Mouse (Mus musculus) thymus, adult 2 months (tissue): ENCODE data around the gene Gm17455.

Source experiments
- CTCF ChIP-seq: fragments of 200-500 bp; IDR thresholded peaks from 2 replicates; pipeline ENCODE4 v1.5.1; 2012; ENCODE audit warnings: mild to moderate bottlenecking, control low read depth, low read length, moderate library complexity, borderline replicate concordance; ENCODE audit not compliant: control insufficient read depth, poor library complexity, insufficient read depth; ENCODE audit errors: extremely low read depth
- POLR2A ChIP-seq: fragments of 200-500 bp; IDR thresholded peaks from 2 replicates; pipeline ENCODE4 v1.6.1; 2012; ENCODE audit warnings: mild to moderate bottlenecking, low read length, control low read depth, moderate library complexity; ENCODE audit not compliant: control insufficient read depth, poor library complexity, insufficient read depth; ENCODE audit errors: extremely low read depth

GRCm38 (mm10) chr10:60399449-60399848, at the start of gene Gm17455:
- no peak for TF ChIP-seq CTCF
- TF ChIP-seq POLR2A = no peak
